Mouse (Mus musculus) ovary, adult 18-20 months (tissue): ENCODE measurements at regions not wholly inside any gene's neighbourhood (a gene's known extent, or its start where the extent isn't known, plus 50 kb on each side); places are given as distances from the start of the nearest gene placed in this dataset.

Source experiments
- DNase-seq: peaks from one replicate; pipeline ENCODE4 v3.0.0; 2022; ENCODE audit warnings: low spot score, mixed read lengths

DNA sequence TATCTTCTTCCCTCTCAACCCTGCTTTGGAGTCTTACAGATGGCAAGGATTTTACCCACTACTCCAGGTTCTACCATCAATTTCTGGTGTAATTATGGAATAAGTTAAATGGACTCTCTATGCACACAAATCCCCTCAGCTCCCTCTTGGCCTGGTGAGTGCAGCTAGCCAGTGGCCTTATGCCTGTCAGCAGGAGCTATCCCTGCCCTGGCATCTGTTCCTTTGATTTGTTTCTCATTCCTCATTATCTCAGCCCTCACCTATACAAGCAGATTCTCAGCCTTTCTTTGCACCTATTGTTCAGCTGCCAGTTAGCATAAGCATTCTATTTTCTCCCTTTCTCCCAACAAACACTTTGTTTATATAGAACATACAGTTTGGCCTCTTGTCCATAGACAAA lies 150.3 kb downstream of the Rnf152 start:
- DNase-seq, result no peak

DNA sequence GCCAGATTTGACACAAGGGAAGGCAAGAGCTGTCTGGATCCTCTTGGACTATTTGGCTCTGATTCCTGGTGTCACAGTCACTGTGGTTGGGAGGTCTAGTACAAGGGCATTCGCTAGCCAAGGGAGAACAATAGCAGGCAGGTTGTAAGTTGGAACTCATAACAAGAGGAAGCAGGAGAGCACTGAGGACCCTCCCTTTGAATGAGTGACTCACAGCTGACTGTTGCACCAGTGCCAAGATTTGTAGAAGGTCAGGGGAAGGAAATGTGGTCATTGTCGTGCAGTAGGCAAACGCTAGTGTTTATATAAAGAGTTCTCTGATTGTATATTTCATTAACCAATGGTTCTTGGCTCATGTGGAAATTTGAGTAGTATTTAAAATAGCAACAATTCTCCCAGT lies 157.2 kb downstream of the Rnf152 start:
- DNase-seq, result peak; percentile 9

DNA sequence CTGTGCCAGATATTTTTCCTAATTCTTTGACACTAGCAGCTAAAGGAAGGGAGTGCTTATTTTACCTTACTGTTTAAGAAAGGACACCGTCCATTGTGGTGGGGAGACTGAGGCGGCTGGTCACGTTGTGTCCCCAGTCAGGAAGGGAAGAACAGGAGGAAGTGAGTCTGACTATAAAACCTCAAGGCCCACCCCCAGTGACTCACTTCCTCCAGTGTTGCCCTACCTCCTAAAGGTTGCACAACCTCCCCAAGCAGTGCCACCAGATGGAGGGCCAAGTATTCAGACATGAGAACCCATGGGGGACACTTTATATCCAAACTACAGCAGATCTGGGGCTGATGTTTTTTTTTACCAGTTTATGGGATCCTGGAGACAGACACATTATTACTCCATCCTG lies 165.4 kb downstream of the Rnf152 start:
- DNase-seq, result no peak

DNA sequence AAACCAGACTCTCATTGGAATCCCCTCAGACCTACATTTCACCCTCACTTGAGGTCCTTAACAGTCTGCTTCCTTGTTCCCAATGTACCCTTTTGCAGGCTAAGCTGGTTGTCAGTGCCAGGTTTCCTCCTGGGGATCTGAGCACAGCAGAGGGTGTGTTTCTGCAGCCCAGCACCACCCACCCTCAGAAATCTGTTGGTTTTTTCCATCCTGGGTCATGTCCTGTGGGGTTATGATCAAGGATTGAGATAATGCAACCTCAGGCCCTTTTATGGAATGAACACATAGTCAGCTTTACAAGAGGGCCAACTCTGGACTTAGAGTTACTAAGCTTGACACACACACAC lies 167.6 kb downstream of the Rnf152 start:
- DNase-seq, result no peak

DNA sequence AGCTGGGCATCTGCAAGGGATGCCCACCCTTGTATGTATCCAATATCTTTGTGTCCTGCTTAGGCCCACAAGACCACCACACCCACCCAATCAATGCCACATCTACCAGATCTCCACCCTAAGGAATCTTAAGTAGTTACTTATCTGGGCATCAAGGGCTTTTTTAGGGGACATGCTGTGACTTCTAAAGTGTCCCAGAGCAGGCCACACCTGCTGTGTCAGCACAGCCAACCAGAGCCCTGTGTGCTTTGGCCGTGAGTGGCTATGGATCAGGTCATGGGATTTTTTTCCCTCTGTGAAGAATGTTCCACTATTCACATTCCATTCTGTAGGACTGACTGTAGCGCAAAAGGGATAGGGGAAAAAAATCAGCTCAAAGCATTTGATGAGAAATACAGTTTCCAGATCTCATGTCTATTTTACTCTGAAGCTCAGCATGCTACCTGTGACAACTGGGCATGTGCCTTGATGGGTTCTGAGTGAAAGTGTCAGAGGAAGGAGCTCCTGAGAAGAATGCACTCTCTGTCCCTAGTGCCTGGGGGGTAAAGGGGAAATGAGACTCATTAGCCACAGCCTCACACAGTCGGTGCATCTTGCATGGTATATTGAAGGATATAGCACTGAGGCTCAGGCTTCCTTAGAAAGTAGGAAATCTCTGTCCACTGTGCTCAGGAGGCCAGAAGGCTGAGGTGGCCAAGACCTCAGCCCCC lies 168.1 kb downstream of the Rnf152 start:
- no peak for DNase-seq

DNA sequence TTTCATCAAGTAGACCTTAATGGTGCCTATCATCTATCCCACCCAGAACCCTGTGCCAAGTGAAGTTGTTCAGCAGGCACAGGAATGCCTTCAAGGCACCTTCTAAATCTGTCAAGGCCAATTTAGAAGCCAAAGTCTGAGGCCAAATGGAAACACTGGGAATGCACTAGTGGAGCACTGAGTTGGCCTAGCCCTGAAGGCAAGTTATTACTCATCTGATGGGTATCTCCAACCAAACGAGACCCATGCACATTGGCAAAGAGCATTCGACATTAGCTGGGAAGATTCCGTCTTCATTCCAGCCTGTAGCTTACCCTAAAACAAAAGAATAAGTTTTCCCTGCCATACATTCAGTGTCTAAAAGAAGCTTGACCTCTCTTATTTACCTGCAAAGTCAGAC lies 172.0 kb downstream of the Rnf152 start:
- no peak for DNase-seq

DNA sequence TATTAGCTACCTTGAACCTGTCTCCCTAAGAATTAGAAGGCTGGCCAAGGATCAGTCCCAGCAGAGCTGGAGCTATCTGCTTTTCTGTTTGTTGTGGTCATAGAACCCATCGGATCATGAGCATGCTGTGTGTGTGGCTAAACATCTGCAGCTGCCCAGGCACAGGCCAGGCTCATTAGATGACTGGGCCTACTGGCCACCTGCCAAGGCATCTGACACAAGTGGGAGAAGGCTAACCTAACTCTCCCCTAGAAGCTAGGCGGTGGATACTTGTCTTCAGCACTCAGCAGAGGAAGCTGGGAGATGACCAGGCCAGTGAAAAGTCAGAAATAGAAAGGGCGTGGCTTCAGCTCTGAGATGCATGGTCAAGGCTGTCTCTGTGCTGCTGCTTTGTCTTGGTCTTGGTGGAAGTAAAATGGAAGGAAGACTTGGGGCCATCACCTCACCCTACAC lies 177.1 kb downstream of the Rnf152 start:
- peak; percentile 20 for DNase-seq

DNA sequence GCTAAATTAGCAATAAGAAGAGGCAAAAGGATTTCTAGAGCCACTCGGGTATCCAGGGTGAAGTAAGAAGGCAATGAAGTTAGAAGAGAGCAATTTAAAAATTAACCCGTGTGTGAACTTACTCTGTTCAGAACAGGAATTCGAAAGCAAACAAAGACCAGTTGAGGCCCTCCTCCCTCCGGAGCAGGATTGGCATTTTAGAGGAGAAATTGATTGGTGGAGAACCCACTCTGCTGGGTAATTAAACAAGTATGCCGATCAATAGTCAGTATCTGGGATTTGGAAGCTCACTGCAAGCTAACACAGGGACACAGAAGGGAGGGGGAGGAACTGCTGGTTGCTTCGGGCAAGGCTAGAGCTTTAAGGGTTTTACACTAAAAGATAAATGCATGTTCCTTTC lies 177.7 kb downstream of the Rnf152 start:
- no peak for DNase-seq

DNA sequence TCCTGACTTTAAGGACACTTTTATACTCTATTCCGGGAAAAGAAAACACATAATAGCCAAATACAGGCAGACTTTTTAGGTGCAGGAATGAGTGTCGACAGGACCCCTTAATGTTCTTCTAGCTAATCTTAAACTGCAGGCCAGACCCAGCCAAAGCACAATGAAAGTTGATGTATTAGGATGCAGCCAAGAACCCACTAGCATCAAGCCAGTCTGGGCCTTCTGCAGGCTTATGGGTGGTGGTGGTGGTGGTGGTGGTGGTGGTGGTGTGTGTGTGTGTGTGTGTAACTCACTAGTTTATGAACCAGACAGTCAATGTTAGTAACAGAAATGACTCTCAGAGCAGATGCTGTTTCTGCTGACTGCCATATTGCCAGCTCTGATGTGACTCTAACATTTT lies 178.6 kb downstream of the Rnf152 start:
- DNase-seq, result no peak

DNA sequence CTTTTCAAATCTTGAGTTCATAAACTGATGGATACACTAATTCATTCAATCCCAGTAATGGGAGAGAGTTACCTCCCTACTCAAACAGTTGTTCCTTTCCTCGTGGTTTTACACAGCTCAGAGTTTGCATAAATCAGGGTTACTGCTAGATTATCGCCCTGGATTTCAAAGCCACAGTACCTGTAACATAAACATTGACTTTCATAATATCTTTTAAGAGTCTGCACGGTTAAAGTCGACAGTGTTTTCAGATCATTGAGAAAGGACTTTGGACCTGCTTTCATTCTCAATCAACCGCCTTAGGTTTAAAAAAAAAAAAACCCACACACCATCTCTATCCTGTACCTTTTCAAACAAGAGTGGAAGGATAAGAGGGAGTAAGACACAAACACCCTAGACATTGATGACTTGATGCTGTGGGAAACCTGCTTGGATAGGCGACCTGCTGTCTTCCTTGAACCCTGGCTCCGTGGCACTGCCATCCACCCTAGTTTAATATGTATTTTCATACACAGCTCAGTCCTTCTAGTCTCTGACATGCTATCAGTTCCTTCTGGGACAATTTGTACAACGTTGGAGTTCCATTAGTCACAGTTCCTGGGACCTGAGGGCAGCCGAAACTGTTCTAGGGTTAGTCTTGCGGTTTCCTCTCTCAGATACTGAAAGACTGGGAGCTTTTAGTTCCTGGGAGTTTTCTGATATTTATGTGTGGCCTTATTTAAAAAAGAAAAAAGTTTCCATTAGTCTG lies 179.3 kb downstream of the Rnf152 start:
- no peak for DNase-seq

DNA sequence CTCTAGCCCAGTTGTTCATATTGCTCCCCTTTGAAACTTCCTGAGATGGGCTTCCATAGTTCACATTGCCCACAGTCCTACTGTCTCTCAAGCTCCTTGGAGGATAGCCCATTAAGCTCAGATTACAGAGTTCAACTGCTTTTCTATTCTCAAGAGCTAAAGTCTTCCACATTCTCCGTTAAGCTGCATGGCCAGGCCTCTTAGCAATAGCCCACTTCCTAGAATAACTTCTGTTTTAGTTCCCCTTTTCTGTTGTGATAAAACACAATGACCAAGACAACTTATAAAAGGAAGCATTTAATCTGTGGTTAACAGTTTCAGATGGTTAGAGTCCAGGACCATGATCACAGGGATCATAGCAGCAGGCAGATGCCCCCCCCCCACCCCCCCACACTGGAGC lies 185.5 kb downstream of the Rnf152 start:
- DNase-seq, result no peak

DNA sequence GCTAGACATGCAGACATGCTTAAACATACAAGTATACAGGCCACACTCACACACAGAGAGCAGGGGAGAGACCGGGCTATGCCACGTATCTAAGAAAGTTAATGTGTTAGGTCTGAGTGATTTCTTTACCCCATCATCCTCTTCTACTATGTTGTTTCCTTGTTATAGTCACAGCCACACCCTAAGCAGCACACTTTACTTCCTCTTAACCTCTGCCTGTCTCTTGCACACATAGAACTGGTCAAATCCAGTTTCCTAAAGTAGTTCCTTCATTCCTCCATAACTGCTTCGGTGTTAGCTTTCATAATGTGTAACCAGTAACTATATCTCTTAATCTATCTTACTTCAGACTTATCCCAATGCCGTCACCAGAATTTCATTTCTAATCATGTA lies 186.4 kb downstream of the Rnf152 start:
- DNase-seq, result no peak

DNA sequence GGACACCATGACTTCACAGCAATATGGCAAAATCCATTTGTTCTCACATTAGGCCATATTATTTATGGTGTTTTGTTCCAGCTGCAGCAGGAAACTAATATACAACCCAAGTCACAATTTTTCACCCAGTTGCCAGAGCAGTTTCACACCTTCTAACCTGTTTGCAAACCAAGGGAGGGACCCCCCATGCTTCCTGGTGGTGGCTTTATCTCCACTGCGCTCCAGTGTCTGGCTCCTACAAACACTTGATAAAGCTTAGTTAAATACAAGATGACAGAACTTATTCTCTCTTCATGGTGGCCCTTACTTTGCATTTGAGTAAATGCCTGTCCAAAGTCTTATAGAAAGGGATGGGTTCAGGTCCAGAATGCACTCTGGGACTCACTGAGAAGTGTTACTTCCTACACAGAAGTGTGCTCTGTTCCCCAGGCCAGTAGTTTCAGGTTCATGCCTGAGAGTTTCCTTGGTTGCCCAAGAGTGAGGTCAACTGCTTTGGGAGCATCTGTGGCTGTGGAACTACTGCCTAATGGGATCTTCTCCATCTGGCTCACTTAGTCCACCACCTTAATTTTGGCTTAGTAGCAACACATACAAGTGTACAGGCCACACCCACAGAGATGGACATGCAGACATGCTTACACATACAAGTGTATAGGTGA lies 186.9 kb downstream of the Rnf152 start:
- no peak for DNase-seq

DNA sequence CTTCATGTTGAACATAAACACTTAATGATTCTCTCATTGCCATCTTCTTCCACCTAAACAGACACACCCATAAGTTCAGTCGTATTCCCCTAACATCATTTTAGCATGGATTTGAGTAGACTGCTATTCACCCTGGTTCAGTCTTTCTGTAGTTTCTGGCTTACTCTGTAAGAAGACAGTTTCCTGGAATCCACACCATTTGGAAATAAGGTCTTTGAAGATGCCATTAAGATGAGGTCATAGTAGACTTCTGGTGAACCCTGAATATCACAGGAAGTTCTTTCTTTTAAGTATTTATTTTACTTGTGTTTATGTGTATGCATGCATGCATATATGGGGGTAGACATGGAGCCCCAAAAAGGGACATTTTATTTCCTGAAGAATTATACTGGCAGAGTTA lies 187.7 kb downstream of the Rnf152 start:
- no peak for DNase-seq

DNA sequence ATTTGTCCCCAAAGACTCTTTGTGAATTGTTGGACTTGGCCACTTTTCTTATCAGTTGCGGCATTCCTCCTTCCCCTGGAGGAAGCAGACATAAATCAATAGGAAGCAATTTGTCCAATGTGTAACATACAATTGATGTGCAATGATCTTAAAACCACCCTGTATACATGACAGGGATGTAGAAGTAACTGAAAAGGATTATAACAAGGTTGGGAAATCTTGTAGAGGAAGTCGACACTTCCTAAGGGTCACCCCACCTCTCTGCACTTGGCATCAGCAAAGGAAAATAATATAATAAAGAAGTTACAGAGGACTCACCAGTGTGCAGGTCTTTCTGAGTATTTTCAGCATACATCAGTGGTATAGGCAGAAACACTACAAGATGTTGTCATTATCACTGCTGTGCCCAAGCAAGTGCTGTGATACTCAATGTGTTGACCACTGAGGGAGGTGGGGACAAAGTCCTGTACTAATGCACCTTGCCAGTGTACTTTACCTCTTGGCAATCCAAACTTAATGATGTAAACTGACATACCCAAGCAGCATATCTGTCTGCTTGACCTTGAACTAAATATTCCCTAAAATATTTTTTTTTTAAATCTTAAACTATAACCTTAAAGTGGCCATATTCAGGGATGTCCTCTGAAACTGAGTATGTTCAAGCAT lies 198.9 kb downstream of the Rnf152 start:
- DNase-seq, result no peak

DNA sequence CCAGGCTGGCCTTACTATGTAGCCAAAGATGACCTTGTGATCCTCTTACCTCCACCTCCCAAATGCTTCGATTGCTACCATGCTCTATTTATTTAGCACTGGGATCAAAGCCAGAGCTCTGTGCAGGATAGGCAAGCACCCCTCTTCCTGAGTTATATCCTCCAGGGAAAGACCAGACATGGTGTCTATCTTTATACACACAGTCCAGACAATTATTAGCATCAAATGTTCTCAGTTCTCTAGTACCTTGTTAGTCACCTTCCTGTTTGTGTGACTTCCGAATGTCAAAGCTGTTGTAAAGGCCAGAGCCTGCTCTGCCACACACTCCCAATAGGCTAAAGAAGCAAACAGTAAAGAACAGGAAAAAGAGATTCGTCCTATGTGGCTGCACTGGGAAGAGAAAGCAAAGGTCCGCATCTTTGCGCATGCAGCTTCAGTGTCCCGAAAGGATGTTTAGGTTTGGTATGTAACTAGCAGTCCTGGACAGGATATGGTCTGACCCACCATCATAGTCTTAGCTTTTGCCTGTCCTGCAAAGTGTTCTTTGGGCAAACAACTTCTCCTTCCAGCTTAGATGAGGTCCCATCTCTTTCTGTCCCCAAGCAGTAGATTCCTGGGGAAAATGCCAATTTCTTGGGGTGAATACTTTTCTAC lies 204.2 kb downstream of the Rnf152 start:
- no peak for DNase-seq

DNA sequence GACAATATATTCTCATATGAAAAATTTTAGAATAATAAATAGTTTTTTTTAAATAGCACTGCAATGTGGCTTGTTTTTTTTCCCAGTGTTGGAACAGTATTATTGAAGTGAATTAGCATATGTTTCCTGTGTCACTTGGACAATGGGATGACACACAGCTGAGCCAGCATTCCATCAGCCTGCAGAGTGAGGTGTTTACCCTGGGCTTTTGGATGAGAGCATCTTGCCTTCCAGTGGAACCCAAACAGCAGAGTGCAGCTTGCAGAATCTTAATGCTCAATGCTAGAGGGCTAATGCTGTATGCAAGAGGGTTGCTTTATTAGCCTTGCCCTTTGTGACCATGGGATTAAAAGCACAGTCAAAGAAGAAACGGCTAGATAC lies 205.1 kb downstream of the Rnf152 start:
- DNase-seq, result no peak

DNA sequence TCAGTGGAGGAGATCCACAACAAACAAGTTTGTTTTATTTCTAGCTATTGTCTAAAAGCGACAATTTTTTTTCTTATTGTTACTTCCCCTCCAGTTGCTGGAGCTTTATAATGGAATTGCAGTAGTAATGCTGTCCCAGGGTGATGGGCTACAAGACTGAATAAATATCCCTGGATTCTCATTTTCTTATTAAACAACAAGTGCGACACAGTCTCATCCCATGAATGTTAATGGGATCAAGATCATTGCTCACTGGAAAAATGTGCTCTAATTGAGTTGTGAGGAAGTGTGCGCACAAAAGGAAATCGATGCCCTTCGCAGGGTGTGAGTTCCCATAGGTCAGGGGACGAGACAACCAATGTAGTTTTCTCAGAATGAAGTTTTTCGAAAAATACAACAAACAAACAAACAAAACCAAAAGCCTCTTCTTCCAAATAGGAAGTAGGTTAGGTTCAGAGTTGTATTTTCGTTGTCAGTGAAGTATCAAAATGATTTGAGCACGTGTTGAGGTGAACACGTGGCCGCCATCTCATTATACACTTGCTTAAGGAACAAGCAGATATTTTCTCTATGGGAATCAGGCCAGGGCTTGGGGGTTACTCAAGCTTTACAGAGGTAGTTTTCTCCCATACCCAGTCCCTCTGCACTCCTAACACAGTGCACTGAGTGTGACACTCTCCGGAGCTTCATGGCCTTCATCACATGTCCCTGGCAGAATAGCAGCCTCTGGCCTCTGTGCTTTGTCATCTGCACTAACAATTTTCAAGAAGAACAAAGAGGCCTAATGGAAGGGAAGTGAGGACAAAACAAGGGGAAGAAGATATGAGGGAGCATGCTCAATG lies 205.7 kb downstream of the Rnf152 start:
- no peak for DNase-seq

DNA sequence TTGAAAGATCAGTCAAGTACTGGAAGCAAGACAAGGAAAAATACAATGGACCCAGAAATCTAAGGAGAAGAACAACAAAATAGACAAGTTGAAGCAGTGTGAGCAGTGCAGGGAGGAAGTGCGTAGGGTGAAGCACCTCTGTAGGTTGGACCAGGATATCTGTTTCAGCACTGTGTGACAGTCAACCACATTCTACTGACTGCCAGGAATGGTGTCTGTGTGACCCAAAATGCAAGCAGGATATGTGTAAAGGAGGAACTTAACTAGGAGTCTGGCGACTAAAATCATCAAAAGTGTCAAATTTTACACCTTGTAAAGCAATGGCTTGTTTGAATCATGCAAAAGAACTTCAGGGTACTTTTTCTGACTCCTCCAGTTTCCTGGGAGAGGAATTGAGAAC lies 207.7 kb downstream of the Rnf152 start:
- DNase-seq, result no peak

DNA sequence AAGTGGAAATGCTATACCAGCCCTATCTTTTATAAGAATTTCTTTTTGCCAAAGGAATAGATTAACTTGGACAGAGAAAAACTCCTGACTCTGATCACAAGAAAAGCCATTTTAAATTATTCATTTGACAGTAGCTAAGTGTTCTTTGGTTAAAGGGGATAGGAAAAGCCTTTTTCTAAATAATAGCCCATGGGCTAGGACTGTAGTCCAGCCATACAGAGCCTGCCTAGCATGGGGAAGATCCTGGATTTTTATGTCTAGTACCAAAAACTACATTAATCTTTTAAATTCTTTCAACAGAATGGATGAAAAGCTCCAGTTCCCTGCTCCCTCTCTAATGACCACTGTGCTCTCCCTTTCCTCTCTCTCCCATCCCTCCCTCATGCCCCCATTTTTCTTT lies 208.5 kb downstream of the Rnf152 start:
- no peak for DNase-seq

DNA sequence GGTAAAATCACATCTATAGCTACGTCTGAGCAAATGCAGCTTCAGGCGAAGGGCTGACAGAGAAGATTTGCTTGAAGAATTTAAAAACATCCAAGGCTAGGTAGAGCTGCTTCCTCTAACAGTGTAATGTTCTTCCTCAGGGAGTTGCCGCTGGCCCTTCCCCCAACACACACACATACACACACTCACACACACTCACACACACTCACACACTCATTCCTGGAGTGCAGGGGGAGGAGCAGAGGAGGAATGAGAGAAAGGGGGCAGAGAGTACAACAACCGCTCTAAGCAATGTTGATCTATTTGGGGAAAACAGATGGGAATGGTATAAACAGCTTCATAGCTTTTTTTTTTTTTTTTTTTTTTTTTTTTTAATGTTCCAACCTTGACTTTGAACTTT lies 232.6 kb downstream of the Rnf152 start:
- no peak for DNase-seq
